Mouse (Mus musculus) neural tube, embryonic 12.5 days (tissue): ENCODE measurements around the gene Usp46. TPM values are rescaled to one million over a fixed set of nuclear protein-coding genes. Genes with fewer than 3 reads are reported as not detected.
"Not testable (repeated sequence)": the region's sequence is repeated elsewhere in the genome, so short reads cannot be mapped to it uniquely, and the experiment has no call there.

Experiments used
- ATAC-seq: fragments of 200-750 bp; cut with Nextera tagmentation; 2 replicates; pipeline ENCODE4 v1.8.0; 2017; ENCODE audit warnings: low read depth, mild to moderate bottlenecking, moderate TSS enrichment, moderate library complexity; ENCODE audit not compliant: low FRiP score
- H3K27ac ChIP-seq: fragments of 300-500 bp; sonication (generic); 2 replicates; pipeline ENCODE4 v1.5.1; 2016
- H3K27me3 ChIP-seq: fragments of 300-500 bp; sonication (generic); replicated peaks from 2 replicates; pipeline ENCODE4 v1.6.1; 2016; ENCODE audit warnings: mild to moderate bottlenecking
- H3K36me3 ChIP-seq: fragments of 300-500 bp; sonication (generic); 2 replicates; pipeline ENCODE4 v1.6.1; 2016; ENCODE audit warnings: mild to moderate bottlenecking
- H3K4me1 ChIP-seq: fragments of 300-500 bp; sonication (generic); 2 replicates; pipeline ENCODE4 v1.6.1; 2016
- H3K4me2 ChIP-seq: fragments of 300-500 bp; sonication (generic); replicated peaks from 2 replicates; pipeline ENCODE4 v1.6.1; 2016; ENCODE audit warnings: mild to moderate bottlenecking
- H3K4me3 ChIP-seq: fragments of 300-500 bp; sonication (generic); 2 replicates; pipeline ENCODE4 v1.5.1; 2016
- H3K9ac ChIP-seq: fragments of 300-500 bp; sonication (generic); 2 replicates; pipeline ENCODE4 v1.6.1; 2016; ENCODE audit warnings: mild to moderate bottlenecking
- H3K9me3 ChIP-seq: fragments of 300-500 bp; sonication (generic); 2 replicates; pipeline ENCODE4 v1.6.1; 2016; ENCODE audit warnings: mild to moderate bottlenecking
- WGBS: fragments of 180-500 bp; shearing (Covaris S2); methylation state at CpG from one replicate; pipeline ENCODE4 v1.1.7; 2016; 5-methylcytosine and 5-hydroxymethylcytosine counted together
- polyA plus RNA-seq: library from polyadenylated mRNA; unstranded; fragments of >200 nt; fragmentation: Nextera tagmentation; extraction: Ambion mirVana; gene quantifications from 2 replicates; pipeline ENCODE4 v1.2.1, GENCODE M21; 2016

The Usp46 gene
- polyA plus RNA-seq, 1 experiment from 2014 or later = 27.8 TPM

DNA sequence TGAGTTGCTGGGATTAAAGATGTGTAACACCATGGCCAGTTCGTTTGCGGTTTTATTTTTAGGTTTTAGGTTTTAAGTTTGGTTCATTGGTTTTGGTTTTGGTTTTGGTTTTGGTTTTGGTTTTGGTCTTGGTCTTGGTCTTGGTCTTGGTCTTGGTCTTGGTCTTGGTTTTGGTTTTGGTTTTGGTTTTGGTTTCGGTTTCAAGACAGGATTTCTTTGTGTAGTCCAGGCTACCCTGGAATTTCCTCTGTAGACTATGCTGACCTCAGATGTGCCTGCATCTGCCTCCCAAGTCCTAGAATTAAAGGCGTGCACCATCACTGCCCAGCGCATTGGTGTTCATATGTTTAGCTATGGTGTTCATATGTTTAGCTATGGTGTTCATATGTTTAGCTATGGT is 109.6 kb downstream of the Usp46 start:
- not testable (repeated sequence) for H3K27ac ChIP-seq, H3K27me3 ChIP-seq, ATAC-seq, H3K36me3 ChIP-seq, H3K4me2 ChIP-seq, H3K9me3 ChIP-seq, H3K4me3 ChIP-seq, H3K4me1 ChIP-seq, H3K9ac ChIP-seq
- WGBS = 96% methylated on average over 5 of the region's 5 CpGs

DNA sequence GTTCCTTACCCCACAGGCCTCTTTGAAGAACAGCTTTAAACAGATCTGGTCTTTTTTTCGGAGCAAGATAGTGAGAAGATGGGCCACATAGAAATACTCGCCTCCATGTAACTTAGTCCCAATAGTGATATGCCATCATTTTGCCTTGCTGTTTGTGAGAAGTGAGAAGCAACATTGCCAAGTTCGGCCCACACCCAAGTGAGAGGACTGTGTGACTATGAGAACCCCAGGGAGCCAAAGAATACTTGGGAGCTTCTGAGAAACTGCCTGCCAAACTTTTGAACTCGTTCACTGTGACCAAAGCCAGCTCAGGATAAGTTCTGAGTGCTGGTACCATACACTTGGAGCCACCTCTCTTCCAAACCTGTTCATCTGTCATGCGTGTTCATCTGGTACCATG is 110.1 kb downstream of the Usp46 start:
- H3K9me3 ChIP-seq = no peaks in the 10 kb centered on the region
- no peak overlapping the region for H3K27ac ChIP-seq
- no peak overlapping the region for H3K9ac ChIP-seq
- no peak for ATAC-seq
- H3K4me3 ChIP-seq = no peak overlapping the region
- no peak overlapping the region for H3K4me2 ChIP-seq
- no peaks in the 10 kb centered on the region for H3K36me3 ChIP-seq
- no peaks in the 10 kb centered on the region for H3K4me1 ChIP-seq
- no peaks in the 10 kb centered on the region for H3K27me3 ChIP-seq
- WGBS = 89% methylated on average over 5 of the region's 5 CpGs

DNA sequence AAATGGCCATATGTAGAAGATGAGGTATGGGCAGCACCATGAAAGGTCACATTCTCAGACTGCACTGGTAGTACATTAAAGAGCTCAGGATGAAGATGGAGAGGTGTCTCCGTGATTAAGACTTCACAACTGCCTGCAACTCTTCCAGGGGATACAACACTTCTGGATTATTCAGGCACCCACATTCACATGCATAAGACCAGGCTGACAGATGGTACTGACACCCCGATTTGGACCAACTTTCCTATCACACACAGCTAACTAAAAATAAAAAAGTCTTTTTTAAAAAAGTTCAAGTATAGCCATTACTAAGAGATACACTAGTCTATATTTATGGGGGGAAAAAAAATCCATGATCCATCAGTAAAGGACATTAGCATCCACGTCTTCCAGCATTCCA is 112.5 kb downstream of the Usp46 start:
- H3K4me1 ChIP-seq = 0 out of 2 replicates have a peak, but pooled peaks cover 7% of the 10 kb centered on the region
- no peak for ATAC-seq
- no peaks in the 10 kb centered on the region for H3K27me3 ChIP-seq
- H3K9ac ChIP-seq = no peak overlapping the region
- H3K27ac ChIP-seq = no peak overlapping the region
- H3K4me2 ChIP-seq = no peak overlapping the region
- no peaks in the 10 kb centered on the region for H3K36me3 ChIP-seq
- no peak overlapping the region for H3K4me3 ChIP-seq
- no peaks in the 10 kb centered on the region for H3K9me3 ChIP-seq
- 86% methylated on average over 3 of the region's 3 CpGs for WGBS

DNA sequence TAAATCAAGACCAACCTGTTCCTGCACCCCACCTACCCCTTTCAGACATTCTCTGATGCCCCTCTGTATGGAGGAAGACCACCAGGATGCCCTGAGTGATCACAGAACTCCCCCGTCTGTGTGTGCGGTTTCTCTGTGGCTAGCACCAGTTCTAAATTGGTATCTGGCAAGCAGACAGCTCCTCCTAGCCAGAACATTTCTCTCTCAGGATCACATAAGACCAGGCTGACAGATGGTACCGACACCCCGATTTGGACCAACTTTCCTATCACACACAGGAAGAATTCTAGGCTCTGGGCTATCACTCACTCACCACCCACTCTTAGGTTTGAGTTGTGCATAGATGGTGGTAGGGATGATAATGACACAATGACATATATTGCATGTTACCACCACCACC is 113.2 kb downstream of the Usp46 start:
- no peak for ATAC-seq
- no peaks in the 10 kb centered on the region for H3K36me3 ChIP-seq
- no peaks in the 10 kb centered on the region for H3K27me3 ChIP-seq
- 90% methylated on average over 4 of the region's 4 CpGs for WGBS
- H3K9me3 ChIP-seq = no peaks in the 10 kb centered on the region
- H3K4me1 ChIP-seq = 0 out of 2 replicates have a peak, but pooled peaks cover 7% of the 10 kb centered on the region
- H3K9ac ChIP-seq = no peak overlapping the region
- no peak overlapping the region for H3K27ac ChIP-seq
- H3K4me3 ChIP-seq = no peak overlapping the region
- H3K4me2 ChIP-seq = no peak overlapping the region

DNA sequence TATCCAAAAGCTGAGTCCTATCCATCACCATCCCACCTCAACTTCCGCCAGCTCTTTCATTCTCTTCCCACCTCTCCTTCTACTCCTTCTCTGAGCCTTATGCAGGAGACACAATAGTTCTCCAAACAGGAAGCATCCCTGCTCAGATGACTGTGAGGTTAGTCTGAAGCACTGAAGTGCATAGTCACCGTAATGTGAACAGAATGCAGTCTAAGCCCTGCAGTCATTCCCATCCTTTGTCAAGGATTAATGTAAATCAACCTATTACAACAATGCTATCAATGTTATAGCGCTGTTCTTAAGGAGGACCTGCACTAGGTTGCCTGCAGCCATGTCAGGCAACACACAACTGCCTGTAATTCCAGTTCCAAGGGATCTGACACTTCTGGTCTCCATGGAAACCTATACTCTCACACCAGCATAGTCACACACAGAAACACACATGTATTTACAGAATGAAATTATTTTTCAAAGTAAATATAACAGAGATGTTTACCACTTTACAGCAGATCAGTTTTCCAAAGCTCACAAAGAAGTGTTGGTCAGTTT is 115.1 kb downstream of the Usp46 start:
- Histone ChIP-seq H3K9ac (no peak overlapping the region), H3K4me3 (no peak overlapping the region), H3K4me1 (0 out of 2 replicates have a peak, but pooled peaks cover 7% of the 10 kb centered on the region), H3K9me3 (no peaks in the 10 kb centered on the region), H3K4me2 (no peak overlapping the region), H3K27me3 (no peaks in the 10 kb centered on the region), H3K36me3 (no peaks in the 10 kb centered on the region), H3K27ac (no peak overlapping the region)
- no peak for ATAC-seq
- 83% methylated on average over 3 of the region's 3 CpGs for WGBS

DNA sequence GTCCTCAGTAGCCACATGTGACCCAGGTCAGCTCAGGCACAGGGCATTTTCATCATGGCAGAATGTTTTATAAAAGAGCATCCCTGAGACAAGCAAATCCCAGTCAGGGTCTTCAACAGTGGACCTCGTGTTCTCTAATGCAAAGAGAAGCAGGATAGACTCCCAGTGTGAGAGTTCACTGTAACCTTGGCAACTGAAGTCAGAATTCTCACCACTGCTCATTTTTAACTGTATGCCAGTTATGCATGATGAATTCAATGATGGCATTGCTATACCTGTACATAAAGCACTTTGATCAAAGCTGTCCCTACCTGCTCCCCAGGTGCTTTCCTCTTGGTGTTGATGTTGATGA is 116.6 kb downstream of the Usp46 start:
- 0 out of 2 replicates have a peak, but pooled peaks cover 7% of the 10 kb centered on the region for H3K4me1 ChIP-seq
- H3K9me3 ChIP-seq = no peaks in the 10 kb centered on the region
- H3K36me3 ChIP-seq = no peaks in the 10 kb centered on the region
- H3K9ac ChIP-seq = no peak overlapping the region
- peak; percentile 17; the same call in 1 of the 2 replicates for ATAC-seq
- H3K4me2 ChIP-seq = 0 out of 2 replicates have a peak overlapping the region, but pooled peaks have one; percentile 14
- no peaks in the 10 kb centered on the region for H3K27me3 ChIP-seq
- H3K4me3 ChIP-seq = no peak overlapping the region
- 60% methylated on average over 1 of the region's 1 CpGs for WGBS
- H3K27ac ChIP-seq = no peak overlapping the region

DNA sequence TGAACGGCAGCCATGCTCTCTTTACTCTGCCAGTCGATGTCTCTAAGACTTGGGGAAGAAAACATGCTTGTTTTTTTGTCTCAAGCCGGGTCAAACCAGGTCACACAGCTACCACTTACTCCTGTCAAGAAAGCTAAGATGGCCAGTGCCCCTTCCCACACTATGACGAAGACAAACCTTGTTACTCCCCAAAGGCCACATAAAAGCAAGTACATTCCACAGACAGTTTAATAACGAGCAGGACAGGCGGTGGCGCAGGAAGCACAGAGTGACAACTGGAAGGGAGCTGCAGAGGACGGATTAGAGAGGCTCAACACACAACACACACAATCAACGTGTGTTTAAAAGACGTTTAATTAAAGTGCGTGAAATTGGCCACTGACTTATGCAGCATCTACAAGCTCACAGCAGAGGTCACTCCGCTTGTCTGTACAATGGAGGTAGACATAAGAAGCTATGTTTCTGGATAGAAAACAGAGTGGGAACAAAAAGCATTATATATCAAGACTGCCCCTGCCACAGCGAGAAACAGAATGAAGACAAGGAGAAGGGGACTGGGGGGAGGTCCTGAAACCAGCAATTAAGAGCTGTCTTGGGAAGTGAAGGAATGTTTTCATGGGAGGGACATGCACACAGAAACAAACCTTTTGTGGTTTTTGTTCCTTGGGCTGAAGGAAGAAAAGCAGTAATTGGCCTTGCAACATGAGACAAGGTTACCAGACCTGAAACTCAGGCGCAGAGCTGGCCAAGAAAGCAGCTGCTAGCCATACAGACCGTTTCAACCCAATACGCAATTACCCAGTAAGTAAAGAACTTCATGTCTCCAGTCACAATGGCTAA is 117.2 kb downstream of the Usp46 start:
- Histone ChIP-seq H3K27me3 (no peaks in the 10 kb centered on the region), H3K4me2 (peak overlapping the region; percentile 14; the same call in 1 of the 2 replicates), H3K4me3 (no peak overlapping the region), H3K27ac (no peak overlapping the region), H3K4me1 (0 out of 2 replicates have a peak, but pooled peaks cover 7% of the 10 kb centered on the region), H3K9me3 (no peaks in the 10 kb centered on the region), H3K9ac (no peak overlapping the region), H3K36me3 (no peaks in the 10 kb centered on the region)
- 21% methylated on average over 16 of the region's 16 CpGs for WGBS
- ATAC-seq = peak; percentile 82

Other genes starting within 250 kb of the Usp46 start
- 38.2 and 41.7 TPM in 2 replicates for gene Rasl11b, start 126.9 kb upstream of the Usp46 start, polyA plus RNA-seq